Mouse (Mus musculus): Measurements from ENCODE around the gene 2700081O15Rik.

DNA sequence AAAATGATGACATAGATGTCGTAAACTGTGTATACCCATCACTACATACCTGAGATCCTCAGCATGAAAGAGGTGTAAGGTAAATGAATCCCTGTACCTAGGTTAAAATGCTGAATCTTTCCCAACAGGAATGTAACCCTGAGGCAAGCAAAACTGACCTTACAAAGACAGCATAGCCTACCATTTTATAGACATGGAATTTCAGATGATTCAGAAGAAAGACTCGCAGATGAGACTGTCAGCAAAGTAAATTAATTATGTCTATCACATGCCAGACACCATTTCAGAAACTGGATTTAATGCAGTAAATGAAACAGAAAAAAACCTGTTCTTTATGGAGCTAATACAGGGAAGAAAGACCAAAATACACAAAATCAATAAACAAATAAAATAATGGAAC lies 41.9 kb downstream of the 2700081O15Rik start:
- TF ChIP-seq CTCF (IDR thresholded peaks at IDR 0.05; ENCODE audit: control insufficient read depth, insufficient read depth, insufficient read length) (no peak), MYOG (IDR thresholded peaks at IDR 0.05; ENCODE audit: control insufficient read depth, extremely low read depth, insufficient read length) (no peak), USF1 (IDR thresholded peaks at IDR 0.05; ENCODE audit: low read depth) (no peak)
